Mouse (Mus musculus): ENCODE measurements at regions not wholly inside any gene's neighbourhood (a gene's known extent, or its start where the extent isn't known, plus 50 kb on each side); places are given as distances from the start of the nearest gene placed in this dataset.

DNA sequence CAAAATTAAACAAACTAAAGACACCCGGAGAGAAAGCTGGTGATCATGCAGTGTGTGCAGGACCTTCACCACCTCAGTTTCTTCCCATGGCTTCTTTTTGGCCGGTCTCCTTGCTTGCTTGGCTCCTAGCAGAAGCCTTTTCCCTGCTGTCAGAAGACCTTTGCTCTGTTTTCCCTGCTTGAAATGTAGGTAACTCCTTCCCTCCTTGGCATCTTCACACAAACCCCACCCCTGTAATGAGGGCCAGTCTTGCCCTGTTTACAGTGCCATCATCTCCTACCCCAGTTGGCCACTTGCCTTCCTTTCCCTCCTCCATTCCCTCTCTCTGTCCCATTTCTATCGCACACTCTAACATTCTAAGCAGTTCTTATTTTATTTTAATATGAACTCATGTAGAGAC is 69.7 kb upstream of the Lama4 start:
- DNase-seq (ENCODE audit: low spot score, missing footprints) (no peak), ATAC-seq (ENCODE audit: low FRiP score) (no peak)
- 91% methylated on average over 3 of the region's 3 CpGs for WGBS
- no peaks in the 10 kb centered on the region for H3K36me3 ChIP-seq (ENCODE audit: control insufficient read depth, insufficient read depth, low read length)
- H3K27ac ChIP-seq (ENCODE audit: low read depth, low read length): no peak overlapping the region
- H3K9ac ChIP-seq (ENCODE audit: low read length): no peak overlapping the region
- no peak overlapping the region for H3K4me3 ChIP-seq (ENCODE audit: low read depth, low read length)
- H3K4me2 ChIP-seq: no peak overlapping the region
- no peaks in the 10 kb centered on the region for H3K9me3 ChIP-seq (ENCODE audit: control insufficient read depth, low read length)
- no peaks in the 10 kb centered on the region for H3K27me3 ChIP-seq (ENCODE audit: control insufficient read depth, insufficient read depth, low read length)
- H3K4me1 ChIP-seq (ENCODE audit: control insufficient read depth, insufficient read depth, low read length): no peaks in the 10 kb centered on the region

DNA sequence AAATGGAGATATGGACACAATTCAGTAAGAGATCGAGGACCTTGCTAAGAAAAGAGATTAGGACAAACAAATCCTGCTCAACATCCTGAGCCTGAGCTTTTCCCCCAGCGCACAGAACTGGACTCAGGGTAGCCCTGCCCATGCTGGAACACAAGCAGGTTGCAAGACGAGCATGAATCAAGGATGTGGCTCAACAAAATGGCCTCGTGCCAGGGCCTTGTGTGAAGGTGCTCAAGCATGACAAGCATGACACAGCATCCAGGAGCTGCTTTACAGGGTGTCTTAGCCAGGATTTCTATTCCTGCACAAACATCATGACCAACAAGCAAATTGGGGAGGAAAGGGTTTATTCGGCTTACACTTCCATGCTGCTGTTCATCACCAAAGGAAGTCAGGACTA is 67.7 kb upstream of the Lama4 start:
- WGBS: 72% methylated on average over 5 of the region's 5 CpGs
- Histone ChIP-seq H3K4me3 (ENCODE audit: low read depth, low read length) (no peak overlapping the region), H3K4me1 (ENCODE audit: control insufficient read depth, insufficient read depth, low read length) (no peaks in the 10 kb centered on the region), H3K27ac (ENCODE audit: low read depth, low read length) (no peak overlapping the region), H3K9ac (ENCODE audit: low read length) (no peak overlapping the region), H3K27me3 (ENCODE audit: control insufficient read depth, insufficient read depth, low read length) (no peaks in the 10 kb centered on the region), H3K9me3 (ENCODE audit: control insufficient read depth, low read length) (no peaks in the 10 kb centered on the region), H3K36me3 (ENCODE audit: control insufficient read depth, insufficient read depth, low read length) (no peaks in the 10 kb centered on the region), H3K4me2 (no peak overlapping the region)
- ATAC-seq (ENCODE audit: low FRiP score): no peak
- DNase-seq (ENCODE audit: low spot score, missing footprints): no peak

DNA sequence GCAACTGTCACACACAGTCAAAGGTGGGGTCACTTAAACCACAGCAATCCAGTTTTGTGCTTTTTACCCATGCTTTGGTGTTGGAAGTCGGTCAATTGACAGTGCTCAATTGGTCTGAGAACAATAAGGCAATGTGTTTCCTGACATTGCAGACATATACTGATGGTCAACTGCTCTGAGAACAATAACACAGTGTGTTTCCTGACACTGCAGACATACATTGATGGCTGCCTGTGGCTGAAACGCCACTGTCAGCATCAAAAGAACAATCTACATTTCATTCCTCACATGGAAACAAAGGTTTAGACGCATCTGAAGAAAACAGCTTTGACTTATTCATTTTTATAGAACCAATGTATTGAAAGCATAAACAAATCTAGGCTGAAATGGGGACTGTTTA is 59.2 kb upstream of the Lama4 start:
- 61% methylated on average over 3 of the region's 3 CpGs for WGBS

DNA sequence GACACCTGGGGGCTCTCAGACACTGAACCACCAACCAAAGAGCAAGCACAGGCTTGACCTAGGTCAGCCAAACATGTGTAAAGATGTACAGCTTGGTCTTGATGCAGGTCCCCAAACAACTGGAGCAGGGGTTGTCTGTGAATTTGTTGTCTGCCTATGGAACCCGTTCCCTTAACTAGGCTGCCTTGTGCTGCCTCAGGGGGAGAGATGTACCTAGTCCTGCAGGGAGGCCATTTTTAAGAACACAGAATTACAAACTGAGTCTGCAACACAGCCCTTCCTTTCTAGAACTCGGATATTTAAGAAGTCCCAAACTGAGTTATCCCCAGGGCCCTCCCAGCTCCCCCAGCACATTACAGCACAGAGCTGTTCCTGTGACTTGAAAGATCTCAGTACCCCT is 57.5 kb upstream of the Lama4 start:
- H3K27ac ChIP-seq (ENCODE audit: low read depth, low read length): no peak overlapping the region
- no peaks in the 10 kb centered on the region for H3K4me1 ChIP-seq (ENCODE audit: control insufficient read depth, insufficient read depth, low read length)
- H3K27me3 ChIP-seq (ENCODE audit: control insufficient read depth, insufficient read depth, low read length): no peaks in the 10 kb centered on the region
- no peaks in the 10 kb centered on the region for H3K36me3 ChIP-seq (ENCODE audit: control insufficient read depth, insufficient read depth, low read length)
- H3K9ac ChIP-seq (ENCODE audit: low read length): no peak overlapping the region
- no peak overlapping the region for H3K4me2 ChIP-seq
- no peak overlapping the region for H3K4me3 ChIP-seq (ENCODE audit: low read depth, low read length)
- DNase-seq (ENCODE audit: low spot score, missing footprints) (no peak), ATAC-seq (ENCODE audit: low FRiP score) (no peak)
- H3K9me3 ChIP-seq (ENCODE audit: control insufficient read depth, low read length): no peaks in the 10 kb centered on the region
- 74% methylated on average over 2 of the region's 2 CpGs for WGBS

More for the DNA sequence above, 59.2 kb upstream of the Lama4 start:
- Histone ChIP-seq H3K9me3 (ENCODE audit: control insufficient read depth, low read length) (no peaks in the 10 kb centered on the region), H3K4me2 (no peak overlapping the region), H3K36me3 (ENCODE audit: control insufficient read depth, insufficient read depth, low read length) (no peaks in the 10 kb centered on the region), H3K4me3 (ENCODE audit: low read depth, low read length) (no peak overlapping the region), H3K9ac (ENCODE audit: low read length) (no peak overlapping the region), H3K4me1 (ENCODE audit: control insufficient read depth, insufficient read depth, low read length) (no peaks in the 10 kb centered on the region), H3K27ac (ENCODE audit: low read depth, low read length) (no peak overlapping the region), H3K27me3 (ENCODE audit: control insufficient read depth, insufficient read depth, low read length) (no peaks in the 10 kb centered on the region)
- ATAC-seq (ENCODE audit: low FRiP score) (no peak), DNase-seq (ENCODE audit: low spot score, missing footprints) (no peak)

DNA sequence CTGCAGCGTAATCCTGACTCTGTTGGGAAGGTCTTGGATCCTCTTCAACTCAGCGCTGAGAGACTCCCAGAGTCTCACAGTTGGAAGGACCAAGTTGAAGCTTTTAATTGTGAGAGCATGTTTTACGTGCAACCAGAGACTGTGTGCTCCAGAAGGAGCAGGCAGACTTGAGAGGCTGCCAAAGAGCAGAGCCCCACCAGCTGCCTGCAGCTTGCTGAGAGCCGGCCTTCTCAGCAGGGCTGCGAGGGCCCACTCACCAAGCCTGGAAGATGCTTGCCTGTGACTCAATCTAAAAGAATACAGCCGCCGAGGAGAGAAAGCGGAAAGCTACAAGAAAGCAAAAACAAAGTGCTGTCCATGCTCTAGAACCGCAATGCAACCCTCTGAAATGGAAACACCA is 57.0 kb upstream of the Lama4 start:
- Histone ChIP-seq H3K27me3 (ENCODE audit: control insufficient read depth, insufficient read depth, low read length) (no peaks in the 10 kb centered on the region), H3K9me3 (ENCODE audit: control insufficient read depth, low read length) (no peaks in the 10 kb centered on the region), H3K36me3 (ENCODE audit: control insufficient read depth, insufficient read depth, low read length) (no peaks in the 10 kb centered on the region), H3K4me3 (ENCODE audit: low read depth, low read length) (no peak overlapping the region), H3K4me1 (ENCODE audit: control insufficient read depth, insufficient read depth, low read length) (no peaks in the 10 kb centered on the region), H3K4me2 (no peak overlapping the region), H3K9ac (ENCODE audit: low read length) (no peak overlapping the region), H3K27ac (ENCODE audit: low read depth, low read length) (no peak overlapping the region)
- 55% methylated on average over 9 of the region's 9 CpGs for WGBS
- DNase-seq (ENCODE audit: low spot score, missing footprints): no peak
- no peak for ATAC-seq (ENCODE audit: low FRiP score)

DNA sequence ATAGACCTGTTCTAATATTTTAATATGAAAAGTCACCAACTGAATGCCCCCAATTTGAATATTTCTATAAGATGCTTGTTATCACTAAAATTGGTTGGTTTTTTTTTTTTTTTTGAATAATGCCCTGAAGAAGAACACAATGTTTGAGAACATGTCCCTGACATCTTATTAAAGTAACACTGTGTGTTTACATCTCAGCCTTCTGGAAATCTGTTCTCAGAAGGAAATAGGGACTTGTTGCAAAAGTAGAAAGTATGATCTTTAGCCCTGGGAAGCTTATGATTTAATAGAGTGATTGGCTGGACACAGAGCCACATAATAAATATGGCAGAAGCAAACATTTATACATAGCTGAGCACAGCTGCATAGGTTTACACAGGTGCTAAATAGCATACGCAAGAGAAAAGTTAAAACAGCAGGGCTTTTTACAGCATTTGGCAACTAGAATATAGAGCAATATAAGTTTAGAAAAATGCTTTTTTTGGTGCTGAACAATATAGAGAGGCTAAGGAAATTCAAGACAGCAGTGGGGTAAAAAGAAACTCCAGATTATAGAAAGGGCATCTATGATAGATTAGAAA is 56.1 kb upstream of the Lama4 start:
- H3K4me3 ChIP-seq (ENCODE audit: low read depth, low read length): no peak overlapping the region
- H3K4me2 ChIP-seq: no peak overlapping the region
- WGBS: 92% methylated on average over 1 of the region's 1 CpGs
- no peak overlapping the region for H3K9ac ChIP-seq (ENCODE audit: low read length)
- no peaks in the 10 kb centered on the region for H3K36me3 ChIP-seq (ENCODE audit: control insufficient read depth, insufficient read depth, low read length)
- no peaks in the 10 kb centered on the region for H3K27me3 ChIP-seq (ENCODE audit: control insufficient read depth, insufficient read depth, low read length)
- no peak overlapping the region for H3K27ac ChIP-seq (ENCODE audit: low read depth, low read length)
- DNase-seq (ENCODE audit: low spot score, missing footprints) (no peak), ATAC-seq (ENCODE audit: low FRiP score) (no peak)
- no peaks in the 10 kb centered on the region for H3K4me1 ChIP-seq (ENCODE audit: control insufficient read depth, insufficient read depth, low read length)
- H3K9me3 ChIP-seq (ENCODE audit: control insufficient read depth, low read length): no peaks in the 10 kb centered on the region

DNA sequence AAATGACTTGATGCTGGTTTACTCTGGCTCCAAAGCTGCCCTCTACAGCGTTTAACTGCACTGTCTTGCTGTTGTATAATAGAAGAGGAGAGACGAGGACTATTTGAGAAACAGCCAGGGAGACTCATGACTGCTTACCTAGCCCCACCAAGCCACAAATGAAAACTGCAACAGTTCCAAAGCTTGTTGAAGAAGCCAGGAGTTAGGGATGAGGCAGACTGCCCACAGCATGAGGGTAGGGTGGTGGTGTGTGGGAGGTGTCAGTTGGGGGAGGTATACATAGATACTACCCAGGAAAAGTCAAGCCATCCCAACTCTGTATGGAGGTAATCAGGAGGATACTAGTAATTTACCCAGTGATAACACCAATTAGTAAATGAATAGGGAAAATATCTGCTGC is 55.5 kb upstream of the Lama4 start:
- no peak for ATAC-seq (ENCODE audit: low FRiP score)

DNA sequence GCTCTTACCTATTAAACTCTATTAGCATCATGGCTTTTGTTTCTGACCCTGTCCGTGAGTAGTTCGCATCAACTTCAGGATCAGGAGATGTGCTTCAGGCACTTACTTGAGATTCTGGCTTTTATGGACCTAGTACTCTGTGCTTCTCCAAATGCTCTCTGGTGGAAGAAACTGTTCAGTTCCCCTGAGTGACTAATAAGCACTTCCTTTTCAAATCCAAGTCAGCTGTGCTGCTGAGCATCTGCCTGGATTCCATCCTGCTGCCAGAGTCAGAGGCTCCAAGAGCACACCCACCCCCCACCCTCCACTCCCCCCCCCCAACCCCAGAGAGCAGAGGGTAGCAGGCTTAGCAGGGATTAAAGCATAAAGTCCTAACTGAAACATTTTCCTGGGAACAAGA is 52.3 kb upstream of the Lama4 start:
- no peak overlapping the region for H3K4me2 ChIP-seq
- no peak overlapping the region for H3K27ac ChIP-seq (ENCODE audit: low read depth, low read length)
- no peak overlapping the region for H3K9ac ChIP-seq (ENCODE audit: low read length)
- ATAC-seq (ENCODE audit: low FRiP score) (no peak), DNase-seq (ENCODE audit: low spot score, missing footprints) (no peak)
- H3K36me3 ChIP-seq (ENCODE audit: control insufficient read depth, insufficient read depth, low read length): no peaks in the 10 kb centered on the region
- 81% methylated on average over 2 of the region's 2 CpGs for WGBS
- H3K4me1 ChIP-seq (ENCODE audit: control insufficient read depth, insufficient read depth, low read length): no peaks in the 10 kb centered on the region
- H3K27me3 ChIP-seq (ENCODE audit: control insufficient read depth, insufficient read depth, low read length): no peaks in the 10 kb centered on the region
- no peak overlapping the region for H3K4me3 ChIP-seq (ENCODE audit: low read depth, low read length)
- no peaks in the 10 kb centered on the region for H3K9me3 ChIP-seq (ENCODE audit: control insufficient read depth, low read length)

More for the DNA sequence above, 55.5 kb upstream of the Lama4 start:
- no peak overlapping the region for H3K27ac ChIP-seq (ENCODE audit: low read depth, low read length)
- no peak overlapping the region for H3K9ac ChIP-seq (ENCODE audit: low read length)
- H3K4me3 ChIP-seq (ENCODE audit: low read depth, low read length): no peak overlapping the region
- H3K27me3 ChIP-seq (ENCODE audit: control insufficient read depth, insufficient read depth, low read length): no peaks in the 10 kb centered on the region
- DNase-seq (ENCODE audit: low spot score, missing footprints): no peak
- H3K9me3 ChIP-seq (ENCODE audit: control insufficient read depth, low read length): no peaks in the 10 kb centered on the region
- no peak overlapping the region for H3K4me2 ChIP-seq
- no peaks in the 10 kb centered on the region for H3K4me1 ChIP-seq (ENCODE audit: control insufficient read depth, insufficient read depth, low read length)
- H3K36me3 ChIP-seq (ENCODE audit: control insufficient read depth, insufficient read depth, low read length): no peaks in the 10 kb centered on the region
- 81% methylated on average over 2 of the region's 2 CpGs for WGBS

Data from midbrain, embryonic 11.5 days (tissue).